In the genomic region with DNA sequence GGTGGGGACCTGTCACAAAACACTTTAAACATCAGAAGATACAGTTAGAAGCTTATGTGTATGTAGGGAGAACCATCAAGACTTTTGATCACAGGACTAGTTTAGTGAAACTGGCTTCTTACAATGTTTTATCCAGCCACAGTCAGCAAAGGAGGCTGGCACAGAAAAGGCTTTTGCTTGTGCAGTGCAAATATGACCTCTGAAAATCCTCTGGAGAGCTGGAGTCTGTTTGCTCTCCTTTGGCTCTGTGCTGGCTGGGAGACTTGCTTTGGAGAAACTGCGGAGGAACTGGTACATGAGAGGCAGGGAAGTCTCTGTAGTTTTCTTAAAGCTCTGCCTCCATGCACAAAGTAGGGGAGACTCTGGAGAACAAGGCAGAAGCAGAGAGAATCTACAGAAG, we compare ENCODE assay signal across 24 mouse cellular contexts.
DNase-seq lines count a peak whose midpoint lies in the region; ATAC-seq and TF ChIP-seq lines count a peak whose summit lies in the region.
"Had no signal": no experiment of that assay in that cellular context is flagged by ENCODE, and none has a peak within 500 bp of the region (broad histone marks: within the 10 kb centered on the region; RNA-seq: fewer than 3 reads in every experiment).

No protein-coding gene starts in this region.

- no peaks in the 10 kb centered on the region for H3K4me1 ChIP-seq in lung, embryonic 16.5 days (replicated peaks; ENCODE audit: control insufficient read depth, insufficient read depth, low read length)
- no peaks in the 10 kb centered on the region for H3K4me1 ChIP-seq in lung, postnatal 0 days (ENCODE audit: insufficient read depth, low read depth, low read length)
- H3K4me1 ChIP-seq in stomach, embryonic 16.5 days (ENCODE audit: control insufficient read depth, insufficient read depth, low read length) = no peaks in the 10 kb centered on the region
- H3K4me1 ChIP-seq: heart, embryonic 12.5 days; heart, embryonic 15.5 days; hindbrain, embryonic 10.5 days; hindbrain, embryonic 13.5 days had no signal

- no peak overlapping the region for H3K4me2 ChIP-seq in lung, embryonic 16.5 days (ENCODE audit: low read depth, low read length)
- no peak overlapping the region for H3K4me2 ChIP-seq in lung, postnatal 0 days (replicated peaks; ENCODE audit: low read depth, low read length)
- no peak overlapping the region for H3K4me2 ChIP-seq in stomach, embryonic 16.5 days (ENCODE audit: low read depth, low read length)
- H3K4me2 ChIP-seq: heart, embryonic 12.5 days; heart, embryonic 15.5 days; hindbrain, embryonic 13.5 days had no signal

- no peak overlapping the region for H3K9ac ChIP-seq in lung, embryonic 16.5 days (ENCODE audit: low read length)
- no peak overlapping the region for H3K9ac ChIP-seq in lung, postnatal 0 days (replicated peaks; ENCODE audit: low read depth)
- no peak overlapping the region for H3K9ac ChIP-seq in stomach, embryonic 16.5 days (ENCODE audit: low read length)
- H3K9ac ChIP-seq: forebrain, postnatal 0 days; heart, embryonic 12.5 days; heart, embryonic 15.5 days; hindbrain, embryonic 13.5 days had no signal

- TF ChIP-seq CTCF in lung, postnatal 0 days (IDR thresholded peaks at IDR 0.05) = no peak

- WGBS in lung, embryonic 16.5 days = 74% methylated on average over 1 of the region's 1 CpGs
- WGBS in lung, postnatal 0 days = 57% methylated on average over 1 of the region's 1 CpGs
- WGBS in stomach, embryonic 16.5 days = 52% methylated on average over 1 of the region's 1 CpGs

- TF ChIP-seq EP300 in lung, postnatal 0 days (IDR thresholded peaks at IDR 0.05) = no peak

- peak overlapping the region; percentile 60 for H3K27ac ChIP-seq in lung, embryonic 16.5 days (ENCODE audit: low read length)
- H3K27ac ChIP-seq in lung, postnatal 0 days (ENCODE audit: low read length) = no peak overlapping the region
- no peak overlapping the region for H3K27ac ChIP-seq in stomach, embryonic 16.5 days (ENCODE audit: low read length)
- H3K27ac ChIP-seq: heart, embryonic 15.5 days; hindbrain, embryonic 10.5 days; hindbrain, embryonic 13.5 days had no signal

- no peak for DNase-seq in frontal cortex, adult 2 months (ENCODE audit: extremely low spot score in 1 of 2, low spot score in 1 of 2)
- DNase-seq in lung, postnatal 0 days (ENCODE audit: low spot score) = no peak
- no peak for DNase-seq in gastrocnemius, postnatal 4 days (ENCODE audit: low spot score in 2 of 2)
- DNase-seq: adrenal gland, adult 8-10 months; adrenal gland, postnatal 25 days; cerebellum, adult 18-20 months; cerebellum, adult 9-10 months; cerebellum, postnatal 14 days; forebrain, postnatal 0 days; gastrocnemius, postnatal 10 days; gastrocnemius, postnatal 36 days; heart, adult 11 months; heart, postnatal 10 days; heart, postnatal 36 days had no signal

- H3K9me3 ChIP-seq in lung, embryonic 16.5 days (ENCODE audit: control insufficient read depth, low read length) = no peaks in the 10 kb centered on the region
- H3K9me3 ChIP-seq in lung, postnatal 0 days (ENCODE audit: low read length) = no peaks in the 10 kb centered on the region
- no peaks in the 10 kb centered on the region for H3K9me3 ChIP-seq in stomach, embryonic 16.5 days (replicated peaks; ENCODE audit: control insufficient read depth, low read length)
- H3K9me3 ChIP-seq: heart, embryonic 12.5 days; heart, embryonic 15.5 days; hindbrain, embryonic 10.5 days; hindbrain, embryonic 13.5 days had no signal

- no peaks in the 10 kb centered on the region for H3K36me3 ChIP-seq in lung, embryonic 16.5 days (ENCODE audit: control insufficient read depth, insufficient read depth, low read length)
- no peaks in the 10 kb centered on the region for H3K36me3 ChIP-seq in lung, postnatal 0 days (ENCODE audit: insufficient read depth, low read length)
- H3K36me3 ChIP-seq in stomach, embryonic 16.5 days (ENCODE audit: control insufficient read depth, insufficient read depth, low read length) = no peaks in the 10 kb centered on the region
- H3K36me3 ChIP-seq: heart, embryonic 12.5 days; heart, embryonic 15.5 days; hindbrain, embryonic 10.5 days; hindbrain, embryonic 13.5 days had no signal

- 0 out of 2 replicates have a peak, but pooled peaks have one; percentile 16 for ATAC-seq in frontal cortex, adult (ENCODE audit: low TSS enrichment)
- peak; percentile 78 for ATAC-seq in lung, embryonic 16.5 days (ENCODE audit: low read depth)
- no peak for ATAC-seq in lung, postnatal 0 days
- ATAC-seq in stomach, embryonic 16.5 days (ENCODE audit: insufficient read depth, low FRiP score) = 0 out of 2 replicates have a peak, but pooled peaks have one; percentile 37
- ATAC-seq: activated CD4-positive, CD25-positive, alpha-beta regulatory T cell, adult 4 months; forebrain, embryonic 14.5 days; forebrain, postnatal 0 days; hindbrain, embryonic 16.5 days had no signal

- no peaks in the 10 kb centered on the region for H3K27me3 ChIP-seq in lung, embryonic 16.5 days (ENCODE audit: control insufficient read depth, insufficient read depth, low read depth, low read length)
- H3K27me3 ChIP-seq in lung, postnatal 0 days (replicated peaks; ENCODE audit: insufficient read depth, low read length) = no peaks in the 10 kb centered on the region
- no peaks in the 10 kb centered on the region for H3K27me3 ChIP-seq in stomach, embryonic 16.5 days (ENCODE audit: control insufficient read depth, insufficient read depth, low read length)
- H3K27me3 ChIP-seq: heart, embryonic 12.5 days; heart, embryonic 15.5 days; hindbrain, embryonic 13.5 days had no signal

- H3K4me3 ChIP-seq in lung, embryonic 16.5 days (ENCODE audit: low read length) = no peak overlapping the region
- H3K4me3 ChIP-seq in lung, postnatal 0 days (ENCODE audit: low read depth, low read length) = no peak overlapping the region
- no peak overlapping the region for H3K4me3 ChIP-seq in stomach, embryonic 16.5 days (replicated peaks; ENCODE audit: low read length)
- H3K4me3 ChIP-seq: heart, embryonic 12.5 days; heart, embryonic 15.5 days; hindbrain, embryonic 10.5 days; hindbrain, embryonic 13.5 days had no signal
